Mouse (Mus musculus): ENCODE data around the gene Rhod.
"Not testable (repeated sequence)": the region's sequence is repeated elsewhere in the genome, so short reads cannot be mapped to it uniquely, and the experiment has no call there.

Rhod gene

GRCm38 (mm10) chr19:4398959-4399358 lies 40.3 kb downstream of the Rhod start:
- no peak for DNase-seq

- no peak for DNase-seq
Measured at GRCm38 (mm10) chr19:4398630-4398948, 40.6 kb downstream of the Rhod start.

- DNase-seq, result peak; percentile 32
Measured at GRCm38 (mm10) chr19:4397798-4398629, 41.2 kb downstream of the Rhod start, which contains the start of gene Kdm2a. Kdm2a (minus strand) TSS chr19:4398285.

- peak; percentile 98 for DNase-seq
Measured at GRCm38 (mm10) chr19:4396998-4397797, 42.0 kb downstream of the Rhod start.

- DNase-seq, result peak; percentile 32
Measured at GRCm38 (mm10) chr19:4396081-4396997, 42.9 kb downstream of the Rhod start.

- no peak for DNase-seq
Measured at GRCm38 (mm10) chr19:4387276-4387675, 52.0 kb downstream of the Rhod start.

GRCm38 (mm10) chr19:4385026-4385425 lies 54.2 kb downstream of the Rhod start:
- peak; percentile 5 for DNase-seq

GRCm38 (mm10) chr19:4384322-4384721 lies 54.9 kb downstream of the Rhod start:
- peak; percentile 7 for DNase-seq

- DNase-seq, result peak; percentile 3
Measured at GRCm38 (mm10) chr19:4383306-4383705, 55.9 kb downstream of the Rhod start.

GRCm38 (mm10) chr19:4382303-4382702 lies 56.9 kb downstream of the Rhod start:
- not testable (repeated sequence) for DNase-seq

Data from lung, postnatal 36 days (tissue).